Mouse (Mus musculus) kidney, embryonic 15.5 days (tissue): Measurements from ENCODE around the gene Tnnc2. TPM values are rescaled to one million over a fixed set of nuclear protein-coding genes. Genes with fewer than 3 reads are reported as not detected.

Experiments used
- ATAC-seq: fragments of 200-750 bp; cut with Nextera tagmentation; replicated peaks from 2 replicates; pipeline ENCODE4 v1.8.0; 2017; ENCODE audit warnings: moderate TSS enrichment; ENCODE audit not compliant: low FRiP score
- H3K27ac ChIP-seq: fragments of 300-500 bp; sonication (generic); 2 replicates; pipeline ENCODE4 v1.5.1; 2015; ENCODE audit warnings: mild to moderate bottlenecking, inconsistent platforms
- H3K27me3 ChIP-seq: fragments of 300-500 bp; sonication (generic); 2 replicates; pipeline ENCODE4 v1.6.1; 2015; ENCODE audit warnings: inconsistent platforms
- H3K36me3 ChIP-seq: fragments of 300-500 bp; sonication (generic); 2 replicates; pipeline ENCODE4 v1.6.1; 2015; ENCODE audit warnings: inconsistent platforms
- H3K4me1 ChIP-seq: fragments of 300-500 bp; sonication (generic); 2 replicates; pipeline ENCODE4 v1.6.1; 2015; ENCODE audit warnings: inconsistent platforms
- H3K4me2 ChIP-seq: fragments of 300-500 bp; sonication (generic); 2 replicates; pipeline ENCODE4 v1.6.1; 2015; ENCODE audit warnings: moderate library complexity, mild to moderate bottlenecking, inconsistent platforms
- H3K4me3 ChIP-seq: fragments of 300-500 bp; sonication (generic); replicated peaks from 2 replicates; pipeline ENCODE4 v1.5.1; 2015; ENCODE audit warnings: mild to moderate bottlenecking, inconsistent platforms
- H3K9ac ChIP-seq: fragments of 300-500 bp; sonication (generic); 2 replicates; pipeline ENCODE4 v1.6.1; 2015; ENCODE audit warnings: mild to moderate bottlenecking, inconsistent platforms
- H3K9me3 ChIP-seq: fragments of 300-500 bp; sonication (generic); replicated peaks from 2 replicates; pipeline ENCODE4 v1.6.1; 2016; ENCODE audit warnings: inconsistent platforms
- WGBS: fragments of 180-500 bp; shearing (Covaris S2); methylation state at CpG from one replicate; pipeline ENCODE4 v1.1.7; 2015; ENCODE audit warnings: mixed read lengths; 5-methylcytosine and 5-hydroxymethylcytosine counted together
- polyA plus RNA-seq: library from polyadenylated mRNA; unstranded; fragments of >200 nt; fragmentation: Nextera tagmentation; extraction: Ambion mirVana; gene quantifications from 2 replicates; pipeline ENCODE4 v1.2.1, GENCODE M21; 2015

Gene Tnnc2
- polyA plus RNA-seq, 1 experiment from 2014 or later = 40.1 TPM

GRCm38 (mm10) chr2:164783926-164784581 lies 4.3 kb upstream of the Tnnc2 start:
- peaks cover 9% of the 10 kb centered on the region; the same call in 1 of the 2 replicates for H3K36me3 ChIP-seq
- no peak overlapping the region for H3K9ac ChIP-seq
- H3K9me3 ChIP-seq = no peaks in the 10 kb centered on the region
- no peak overlapping the region for H3K27ac ChIP-seq
- peaks cover 34% of the 10 kb centered on the region for H3K4me1 ChIP-seq
- ATAC-seq = no peak
- WGBS = 77% methylated on average over 7 of the region's 7 CpGs
- 0 out of 2 replicates have a peak overlapping the region, but pooled peaks have one; percentile 77 for H3K4me3 ChIP-seq
- no peak overlapping the region for H3K4me2 ChIP-seq
- H3K27me3 ChIP-seq = no peaks in the 10 kb centered on the region

- Histone ChIP-seq H3K9ac (no peak overlapping the region), H3K36me3 (no peaks in the 10 kb centered on the region), H3K9me3 (no peaks in the 10 kb centered on the region), H3K27me3 (no peaks in the 10 kb centered on the region), H3K4me1 (peaks cover 17% of the 10 kb centered on the region), H3K4me3 (no peak overlapping the region), H3K4me2 (no peak overlapping the region), H3K27ac (no peak overlapping the region)
- 76% methylated on average over 4 of the region's 4 CpGs for WGBS
- no peak for ATAC-seq
Observed at GRCm38 (mm10) chr2:164781876-164782275, 2.1 kb upstream of the Tnnc2 start.

GRCm38 (mm10) chr2:164778809-164779208 lies 958 bp downstream of the Tnnc2 start:
- WGBS = 77% methylated on average over 7 of the region's 7 CpGs
- Histone ChIP-seq H3K4me3 (no peak overlapping the region), H3K9ac (no peak overlapping the region), H3K4me1 (no peaks in the 10 kb centered on the region), H3K9me3 (no peaks in the 10 kb centered on the region), H3K4me2 (no peak overlapping the region), H3K36me3 (no peaks in the 10 kb centered on the region), H3K27ac (no peak overlapping the region), H3K27me3 (no peaks in the 10 kb centered on the region)
- no peak for ATAC-seq

GRCm38 (mm10) chr2:164778015-164778287 lies 1.8 kb downstream of the Tnnc2 start:
- Histone ChIP-seq H3K4me1 (0 out of 2 replicates have a peak, but pooled peaks cover 4% of the 10 kb centered on the region), H3K36me3 (peaks cover 5% of the 10 kb centered on the region), H3K4me2 (no peak overlapping the region), H3K4me3 (no peak overlapping the region), H3K9me3 (no peaks in the 10 kb centered on the region), H3K27me3 (no peaks in the 10 kb centered on the region), H3K27ac (no peak overlapping the region), H3K9ac (no peak overlapping the region)
- ATAC-seq = no peak
- WGBS = 93% methylated on average over 11 of the region's 11 CpGs

GRCm38 (mm10) chr2:164777246-164778014 lies 2.3 kb downstream of the Tnnc2 start:
- Histone ChIP-seq H3K9ac (no peak overlapping the region), H3K4me1 (peaks cover 5% of the 10 kb centered on the region; the same call in 1 of the 2 replicates), H3K4me2 (no peak overlapping the region), H3K36me3 (peaks cover 10% of the 10 kb centered on the region), H3K9me3 (no peaks in the 10 kb centered on the region), H3K4me3 (no peak overlapping the region), H3K27me3 (no peaks in the 10 kb centered on the region), H3K27ac (no peak overlapping the region)
- ATAC-seq = no peak
- WGBS = 83% methylated on average over 30 of the region's 30 CpGs

GRCm38 (mm10) chr2:164776801-164777200 lies 3.0 kb downstream of the Tnnc2 start:
- Histone ChIP-seq H3K27me3 (no peaks in the 10 kb centered on the region), H3K27ac (no peak overlapping the region), H3K4me3 (no peak overlapping the region), H3K4me2 (no peak overlapping the region), H3K4me1 (peaks cover 11% of the 10 kb centered on the region), H3K36me3 (peaks cover 16% of the 10 kb centered on the region), H3K9ac (no peak overlapping the region), H3K9me3 (no peaks in the 10 kb centered on the region)
- no peak for ATAC-seq
- WGBS = 59% methylated on average over 17 of the region's 17 CpGs

GRCm38 (mm10) chr2:164776130-164776529 lies 3.6 kb downstream of the Tnnc2 start:
- Histone ChIP-seq H3K27ac (no peak overlapping the region), H3K27me3 (no peaks in the 10 kb centered on the region), H3K9ac (no peak overlapping the region), H3K9me3 (no peaks in the 10 kb centered on the region), H3K36me3 (peaks cover 23% of the 10 kb centered on the region), H3K4me3 (no peak overlapping the region), H3K4me2 (no peak overlapping the region), H3K4me1 (peaks cover 18% of the 10 kb centered on the region)
- WGBS = 82% methylated on average over 6 of the region's 6 CpGs
- ATAC-seq = no peak

GRCm38 (mm10) chr2:164773989-164774364 lies 5.8 kb downstream of the Tnnc2 start:
- H3K4me1 ChIP-seq = peaks cover 31% of the 10 kb centered on the region
- no peak overlapping the region for H3K4me3 ChIP-seq
- H3K27ac ChIP-seq = no peak overlapping the region
- peaks cover 25% of the 10 kb centered on the region for H3K36me3 ChIP-seq
- no peaks in the 10 kb centered on the region for H3K9me3 ChIP-seq
- H3K4me2 ChIP-seq = no peak overlapping the region
- no peak for ATAC-seq
- no peak overlapping the region for H3K9ac ChIP-seq
- 85% methylated on average over 5 of the region's 5 CpGs for WGBS
- no peaks in the 10 kb centered on the region for H3K27me3 ChIP-seq

- no peak overlapping the region for H3K4me2 ChIP-seq
- H3K4me3 ChIP-seq = no peak overlapping the region
- ATAC-seq = no peak
- peaks cover 27% of the 10 kb centered on the region for H3K36me3 ChIP-seq
- H3K27me3 ChIP-seq = no peaks in the 10 kb centered on the region
- WGBS = 84% methylated on average over 14 of the region's 14 CpGs
- H3K9me3 ChIP-seq = no peaks in the 10 kb centered on the region
- H3K27ac ChIP-seq = no peak overlapping the region
- H3K4me1 ChIP-seq = peaks cover 31% of the 10 kb centered on the region
- H3K9ac ChIP-seq = no peak overlapping the region
Observed at GRCm38 (mm10) chr2:164773229-164773988, 6.4 kb downstream of the Tnnc2 start.

- H3K4me1 ChIP-seq = peaks cover 34% of the 10 kb centered on the region
- H3K27me3 ChIP-seq = no peaks in the 10 kb centered on the region
- peak overlapping the region; percentile 84 for H3K4me3 ChIP-seq
- WGBS = 74% methylated on average over 8 of the region's 8 CpGs
- ATAC-seq = no peak
- H3K27ac ChIP-seq = no peak overlapping the region
- peak overlapping the region; percentile 80 for H3K4me2 ChIP-seq
- H3K9ac ChIP-seq = peak overlapping the region; percentile 80
- peaks cover 49% of the 10 kb centered on the region for H3K36me3 ChIP-seq
- H3K9me3 ChIP-seq = no peaks in the 10 kb centered on the region
Observed at GRCm38 (mm10) chr2:164771123-164771522, 8.6 kb downstream of the Tnnc2 start.

- Histone ChIP-seq H3K27ac (peak overlapping the region; percentile 76), H3K27me3 (no peaks in the 10 kb centered on the region), H3K4me1 (peaks cover 34% of the 10 kb centered on the region), H3K9ac (peak overlapping the region; percentile 80), H3K4me2 (peak overlapping the region; percentile 80), H3K4me3 (peak overlapping the region; percentile 84), H3K9me3 (no peaks in the 10 kb centered on the region), H3K36me3 (peaks cover 58% of the 10 kb centered on the region)
- WGBS = 2% methylated on average over 15 of the region's 15 CpGs
- 0 out of 2 replicates have a peak, but pooled peaks have one; percentile 0 for ATAC-seq
Observed at GRCm38 (mm10) chr2:164770279-164770678, 9.5 kb downstream of the Tnnc2 start.
